Mouse (Mus musculus) lung, postnatal 0 days (tissue): ENCODE measurements around the gene Mfap2. TPM values are rescaled to one million over a fixed set of nuclear protein-coding genes. Genes with fewer than 3 reads are reported as not detected.

Experiments
- ATAC-seq: fragments of 200-750 bp; cut with Nextera tagmentation; 2 replicates; pipeline ENCODE4 v1.8.0; 2017; ENCODE audit warnings: moderate library complexity
- DNase-seq: peaks from one replicate; pipeline ENCODE4 v3.0.0-alpha.2; 2016; ENCODE audit warnings: low spot score
- H3K27ac ChIP-seq: fragments of 300-500 bp; sonication (generic); 2 replicates; pipeline ENCODE4 v1.5.1; 2014; ENCODE audit warnings: antibody characterized with exemption, mild to moderate bottlenecking, low read length, mixed read lengths
- H3K27me3 ChIP-seq: fragments of 300-500 bp; sonication (generic); replicated peaks from 2 replicates; pipeline ENCODE4 v1.6.1; 2014; ENCODE audit warnings: low read length, mixed read lengths; ENCODE audit not compliant: insufficient read depth
- H3K36me3 ChIP-seq: fragments of 300-500 bp; sonication (generic); 2 replicates; pipeline ENCODE4 v1.6.1; 2014; ENCODE audit warnings: low read length, mixed read lengths; ENCODE audit not compliant: insufficient read depth
- H3K4me1 ChIP-seq: fragments of 300-500 bp; sonication (generic); 2 replicates; pipeline ENCODE4 v1.6.1; 2014; ENCODE audit warnings: antibody characterized with exemption, low read depth, low read length, mixed read lengths; ENCODE audit not compliant: insufficient read depth
- H3K4me2 ChIP-seq: fragments of 300-500 bp; sonication (generic); replicated peaks from 2 replicates; pipeline ENCODE4 v1.6.1; 2014; ENCODE audit warnings: low read depth, mild to moderate bottlenecking, low read length, moderate library complexity, mixed read lengths
- H3K4me3 ChIP-seq: fragments of 300-500 bp; sonication (generic); 2 replicates; pipeline ENCODE4 v1.5.1; 2014; ENCODE audit warnings: low read depth, low read length
- H3K9ac ChIP-seq: fragments of 300-500 bp; sonication (generic); replicated peaks from 2 replicates; pipeline ENCODE4 v1.6.1; 2014; ENCODE audit warnings: low read depth, mild to moderate bottlenecking
- H3K9me3 ChIP-seq: fragments of 300-500 bp; sonication (generic); 2 replicates; pipeline ENCODE4 v1.6.1; 2016; ENCODE audit warnings: low read length, mixed read lengths
- CTCF ChIP-seq: IDR thresholded peaks from 2 replicates; pipeline ENCODE4 v1.5.1; 2016; ENCODE audit warnings: antibody characterized with exemption, mild to moderate bottlenecking
- EP300 ChIP-seq: IDR thresholded peaks from 2 replicates; pipeline ENCODE4 v1.6.1; 2016; ENCODE audit warnings: antibody characterized with exemption, mild to moderate bottlenecking, control low read depth
- WGBS: fragments of 180-500 bp; shearing (Covaris S2); extraction: QIAGEN DNeasy Blood & Tissue Kit; methylation state at CpG from one replicate; pipeline ENCODE4 v1.1.7; 2014; 5-methylcytosine and 5-hydroxymethylcytosine counted together
- polyA plus RNA-seq: library from polyadenylated mRNA; unstranded; fragments of >200 nt; fragmentation: Nextera tagmentation; extraction: Ambion mirVana; gene quantifications from 2 replicates; pipeline ENCODE4 v1.2.1, GENCODE M21; 2015

The Mfap2 gene
- polyA plus RNA-seq, 1 experiment from 2014 or later: 422 TPM

DNA sequence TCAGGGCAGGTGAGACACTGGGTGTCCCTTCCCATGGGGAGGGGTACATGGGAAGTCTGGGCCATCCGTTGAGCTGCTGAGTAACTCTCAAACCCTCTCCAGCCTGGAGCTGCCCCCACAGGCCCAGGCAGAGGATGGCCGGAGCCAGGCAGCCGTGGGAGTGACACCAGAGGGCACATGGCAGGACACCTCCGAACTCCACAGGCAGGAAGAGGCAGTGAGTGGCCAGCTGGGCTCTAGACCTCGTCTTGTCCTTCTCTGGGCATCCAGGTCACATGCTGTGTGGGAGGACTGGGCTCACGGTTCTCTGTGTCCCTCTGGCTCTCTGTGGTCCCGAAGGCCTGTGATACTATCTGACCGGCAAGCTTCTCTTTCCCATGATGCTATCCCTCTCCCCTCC, 16.4 kb upstream of the Mfap2 start:
- Histone ChIP-seq H3K4me1 (no peaks in the 10 kb centered on the region), H3K4me2 (no peak overlapping the region), H3K4me3 (no peak overlapping the region), H3K9ac (no peak overlapping the region), H3K36me3 (peaks cover 13% of the 10 kb centered on the region), H3K27me3 (no peaks in the 10 kb centered on the region), H3K9me3 (no peaks in the 10 kb centered on the region), H3K27ac (no peak overlapping the region)
- ATAC-seq: no peak
- 81% methylated on average over 8 of the region's 8 CpGs for WGBS
- no peak for TF ChIP-seq CTCF
- TF ChIP-seq EP300: no peak
- no peak for DNase-seq

DNA sequence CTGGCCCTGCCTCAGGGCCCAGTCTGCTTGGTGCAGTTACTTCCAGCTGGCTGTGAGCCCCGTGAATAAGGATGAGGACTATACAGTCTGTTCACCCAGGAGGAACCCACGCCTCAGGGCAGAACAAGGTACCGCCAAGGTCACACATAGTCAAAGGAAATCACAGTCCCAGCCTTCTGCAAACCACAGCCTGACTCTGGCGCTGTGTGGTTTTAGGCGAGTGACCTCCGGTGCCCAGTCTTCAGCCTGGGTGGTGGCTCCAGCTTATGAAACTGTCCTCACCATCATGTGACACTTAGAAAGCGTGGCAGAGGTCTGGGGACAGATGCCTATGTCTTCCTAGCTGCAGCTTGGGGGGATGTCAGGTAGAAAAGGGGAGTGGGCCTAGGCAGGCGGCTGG, 14.4 kb upstream of the Mfap2 start:
- Histone ChIP-seq H3K4me1 (no peaks in the 10 kb centered on the region), H3K4me3 (no peak overlapping the region), H3K36me3 (peaks cover 17% of the 10 kb centered on the region), H3K9ac (no peak overlapping the region), H3K9me3 (no peaks in the 10 kb centered on the region), H3K27me3 (no peaks in the 10 kb centered on the region), H3K4me2 (no peak overlapping the region), H3K27ac (no peak overlapping the region)
- 91% methylated on average over 8 of the region's 8 CpGs for WGBS
- no peak for ATAC-seq
- TF ChIP-seq EP300 (no peak), CTCF (no peak)
- no peak for DNase-seq

DNA sequence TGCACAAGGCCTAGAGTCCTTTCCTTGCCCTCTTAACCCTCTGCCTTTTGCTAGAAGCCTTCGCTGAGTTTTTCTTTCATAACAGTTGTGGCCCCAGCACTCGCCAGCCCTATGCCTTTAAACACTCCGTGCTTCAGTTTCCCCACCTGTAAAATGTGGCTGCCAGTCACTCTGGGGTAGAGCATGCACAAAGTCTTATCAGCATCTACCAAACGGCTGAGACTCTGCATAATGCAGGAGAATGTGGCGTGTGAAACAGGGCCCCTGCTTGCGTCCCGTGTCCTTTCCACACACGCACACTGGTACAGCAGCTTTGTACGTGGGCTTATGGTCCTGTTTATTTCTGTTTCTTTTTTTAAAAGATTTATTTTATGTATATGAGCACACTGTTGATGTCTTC, 13.4 kb upstream of the Mfap2 start:
- no peaks in the 10 kb centered on the region for H3K9me3 ChIP-seq
- H3K36me3 ChIP-seq: peaks cover 21% of the 10 kb centered on the region
- TF ChIP-seq CTCF (no peak), EP300 (no peak)
- no peak overlapping the region for H3K4me2 ChIP-seq
- 93% methylated on average over 9 of the region's 9 CpGs for WGBS
- no peak overlapping the region for H3K27ac ChIP-seq
- DNase-seq (no peak), ATAC-seq (no peak)
- no peaks in the 10 kb centered on the region for H3K4me1 ChIP-seq
- H3K9ac ChIP-seq: no peak overlapping the region
- H3K4me3 ChIP-seq: no peak overlapping the region
- no peaks in the 10 kb centered on the region for H3K27me3 ChIP-seq

DNA sequence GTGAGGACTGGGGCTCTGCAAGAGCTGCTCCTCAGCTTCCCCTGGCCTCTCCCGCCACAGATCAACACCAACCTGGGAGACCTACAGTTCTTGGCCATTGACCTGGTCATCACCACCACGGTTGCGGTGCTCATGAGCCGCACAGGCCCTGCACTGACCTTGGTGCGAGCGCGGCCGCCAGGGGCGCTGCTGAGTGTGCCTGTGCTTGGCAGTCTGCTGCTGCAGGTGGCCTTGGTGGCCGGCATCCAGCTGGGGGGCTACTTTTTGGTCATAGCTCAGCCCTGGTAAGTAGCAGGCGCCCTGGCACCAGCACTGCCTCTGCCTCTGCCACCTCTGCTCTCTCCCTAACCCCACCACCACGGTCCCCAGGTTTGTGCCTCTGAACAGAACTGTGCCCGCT, 4.2 kb upstream of the Mfap2 start:
- no peak overlapping the region for H3K4me3 ChIP-seq
- DNase-seq: no peak
- TF ChIP-seq EP300: no peak
- TF ChIP-seq CTCF: peak; percentile 55
- no peaks in the 10 kb centered on the region for H3K9me3 ChIP-seq
- H3K27ac ChIP-seq: no peak overlapping the region
- 0 out of 2 replicates have a peak, but pooled peaks cover 3% of the 10 kb centered on the region for H3K4me1 ChIP-seq
- H3K4me2 ChIP-seq: no peak overlapping the region
- no peak for ATAC-seq
- H3K36me3 ChIP-seq: peaks cover 23% of the 10 kb centered on the region; the same call in 1 of the 2 replicates
- H3K27me3 ChIP-seq: no peaks in the 10 kb centered on the region
- WGBS: 74% methylated on average over 13 of the region's 13 CpGs
- H3K9ac ChIP-seq: no peak overlapping the region

DNA sequence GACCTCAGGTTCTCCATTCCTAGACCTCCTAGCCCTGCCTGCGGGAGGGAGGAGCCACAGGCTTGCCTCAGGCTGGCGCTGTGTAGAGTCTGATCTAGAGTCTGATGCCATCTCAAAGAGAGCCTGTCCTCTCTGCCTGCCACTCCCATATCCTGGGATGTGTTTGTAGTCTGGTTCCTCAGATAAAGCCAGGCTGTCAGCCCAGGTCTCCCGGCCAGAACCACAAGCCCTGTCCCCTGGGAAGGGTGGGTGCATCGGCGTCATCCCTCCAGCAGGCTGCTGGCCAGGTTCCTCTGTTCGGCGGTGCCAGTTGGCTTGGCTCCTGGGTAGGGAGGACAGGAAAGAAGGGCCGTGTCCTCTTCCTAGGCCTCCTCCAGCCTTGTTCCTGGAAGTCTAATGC, 2.2 kb upstream of the Mfap2 start:
- no peaks in the 10 kb centered on the region for H3K9me3 ChIP-seq
- H3K4me2 ChIP-seq: no peak overlapping the region
- H3K36me3 ChIP-seq: peaks cover 19% of the 10 kb centered on the region; the same call in 1 of the 2 replicates
- TF ChIP-seq CTCF (peak; percentile 30; the same call in 1 of the 2 replicates), EP300 (peak; percentile 93)
- DNase-seq (peak; percentile 79), ATAC-seq (peak; percentile 88)
- 0 out of 2 replicates have a peak, but pooled peaks cover 3% of the 10 kb centered on the region for H3K4me1 ChIP-seq
- H3K4me3 ChIP-seq: no peak overlapping the region
- H3K9ac ChIP-seq: no peak overlapping the region
- no peaks in the 10 kb centered on the region for H3K27me3 ChIP-seq
- H3K27ac ChIP-seq: 0 out of 2 replicates have a peak overlapping the region, but pooled peaks have one; percentile 57
- WGBS: 52% methylated on average over 8 of the region's 8 CpGs

DNA sequence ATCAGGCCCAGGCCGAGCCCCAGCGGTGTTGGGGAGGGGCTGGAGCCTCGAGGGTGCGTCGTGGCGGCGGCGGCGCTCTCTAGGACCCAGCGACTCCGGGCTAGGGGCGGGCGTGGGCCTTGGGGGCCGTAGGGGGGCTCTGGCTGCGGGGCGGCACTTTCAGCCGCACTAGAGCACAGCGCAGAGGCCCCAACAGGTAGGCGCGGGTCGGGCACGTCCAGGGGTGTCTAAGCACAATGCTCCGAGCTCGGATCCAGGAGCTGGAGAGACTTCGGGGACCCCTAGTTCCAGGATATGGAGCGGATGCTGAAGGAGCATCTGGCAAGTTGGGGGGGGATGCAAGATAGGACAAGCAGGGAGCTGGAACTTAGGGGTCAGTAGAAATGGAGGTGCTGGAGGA, 308 bp downstream of the Mfap2 start:
- H3K4me3 ChIP-seq: peak overlapping the region; percentile 57
- no peaks in the 10 kb centered on the region for H3K27me3 ChIP-seq
- TF ChIP-seq CTCF (no peak), EP300 (no peak)
- 4% methylated on average over 24 of the region's 26 CpGs for WGBS
- H3K4me2 ChIP-seq: peak overlapping the region; percentile 73
- peak; percentile 51 for ATAC-seq
- H3K36me3 ChIP-seq: 0 out of 2 replicates have a peak, but pooled peaks cover 17% of the 10 kb centered on the region
- H3K9me3 ChIP-seq: no peaks in the 10 kb centered on the region
- H3K27ac ChIP-seq: peak overlapping the region; percentile 79
- DNase-seq: peak; percentile 45
- H3K4me1 ChIP-seq: 0 out of 2 replicates have a peak, but pooled peaks cover 3% of the 10 kb centered on the region
- H3K9ac ChIP-seq: peak overlapping the region; percentile 59
